Mouse (Mus musculus) spleen, postnatal 10 days (tissue): ENCODE results near the gene Th.
A peak's percentile ranks its signal among the peaks of the same experiment; 100 is the strongest.

ENCODE experiments used
- DNase-seq, 2 experiments: peaks; one replicate each; pipeline ENCODE4 v3.0.0; 2021 to 2022; ENCODE audit warnings: low spot score in 2 of 2

Th gene

GRCm38 (mm10) chr7:142931028-142931427 lies at the start of gene Th:
Th (minus strand) TSS chr7:142931128.
- DNase-seq = no peak

GRCm38 (mm10) chr7:142968809-142969511 lies 38.0 kb upstream of the Th start, which contains the start of gene Ascl2:
Ascl2 (minus strand) TSS chr7:142969264.
- DNase-seq = no peak

- peak; percentile 14 to 44 for DNase-seq
These were observed 37.2 kb upstream of the Th start for GRCm38 (mm10) chr7:142967884-142968808.

- peak in 1 of 2 experiments; percentile 34 for DNase-seq
These were observed 36.5 kb upstream of the Th start for GRCm38 (mm10) chr7:142967414-142967883.

GRCm38 (mm10) chr7:142959752-142960151 lies 28.8 kb upstream of the Th start:
- DNase-seq = no peak

- no peak for DNase-seq
These were observed 27.9 kb upstream of the Th start for GRCm38 (mm10) chr7:142958817-142959216.

GRCm38 (mm10) chr7:142956018-142956417 lies 25.1 kb upstream of the Th start:
- no peak for DNase-seq

GRCm38 (mm10) chr7:142949568-142949967 lies 18.6 kb upstream of the Th start:
- no peak for DNase-seq

GRCm38 (mm10) chr7:142937631-142938030 lies 6.7 kb upstream of the Th start:
- DNase-seq = no peak

GRCm38 (mm10) chr7:142935708-142936107 lies 4.8 kb upstream of the Th start:
- no peak for DNase-seq

- no peak for DNase-seq
These were observed 1.5 kb upstream of the Th start for GRCm38 (mm10) chr7:142932469-142932868.

- DNase-seq = no peak
These were observed 1.4 kb downstream of the Th start for GRCm38 (mm10) chr7:142929516-142929915.

GRCm38 (mm10) chr7:142927293-142927692 lies 3.6 kb downstream of the Th start:
- DNase-seq = no peak

GRCm38 (mm10) chr7:142918641-142919628 lies 12.0 kb downstream of the Th start:
- DNase-seq = peak; percentile 76 to 83

- DNase-seq = no peak
These were observed 13.3 kb downstream of the Th start for GRCm38 (mm10) chr7:142917659-142918058.

- no peak for DNase-seq
These were observed 14.8 kb downstream of the Th start for GRCm38 (mm10) chr7:142916178-142916577.

GRCm38 (mm10) chr7:142911682-142912081 lies 19.2 kb downstream of the Th start:
- DNase-seq = no peak

- DNase-seq = no peak
These were observed 20.8 kb downstream of the Th start for GRCm38 (mm10) chr7:142910104-142910503.

GRCm38 (mm10) chr7:142909622-142910021 lies 21.3 kb downstream of the Th start:
- no peak for DNase-seq

GRCm38 (mm10) chr7:142905606-142906005 lies 25.3 kb downstream of the Th start:
- DNase-seq = no peak

GRCm38 (mm10) chr7:142904331-142904730 lies 26.6 kb downstream of the Th start:
- DNase-seq = no peak
